Mouse (Mus musculus) bone marrow, adult 2 months (tissue): Measurements from ENCODE around the gene Duxbl1.
"Not testable (repeated sequence)": the region's sequence is repeated elsewhere in the genome, so short reads cannot be mapped to it uniquely, and the experiment has no call there.

ENCODE experiments used
- CTCF ChIP-seq: fragments of 200-500 bp; IDR thresholded peaks from 2 replicates; pipeline ENCODE4 v1.5.1; 2011; ENCODE audit warnings: low read length, control low read depth; ENCODE audit not compliant: control insufficient read depth, insufficient read depth
- POLR2A ChIP-seq: fragments of 200-500 bp; IDR thresholded peaks from 2 replicates; pipeline ENCODE4 v1.6.1; 2011; ENCODE audit warnings: low read depth, mild to moderate bottlenecking, control low read depth, low read length, borderline replicate concordance; ENCODE audit not compliant: control insufficient read depth

DNA sequence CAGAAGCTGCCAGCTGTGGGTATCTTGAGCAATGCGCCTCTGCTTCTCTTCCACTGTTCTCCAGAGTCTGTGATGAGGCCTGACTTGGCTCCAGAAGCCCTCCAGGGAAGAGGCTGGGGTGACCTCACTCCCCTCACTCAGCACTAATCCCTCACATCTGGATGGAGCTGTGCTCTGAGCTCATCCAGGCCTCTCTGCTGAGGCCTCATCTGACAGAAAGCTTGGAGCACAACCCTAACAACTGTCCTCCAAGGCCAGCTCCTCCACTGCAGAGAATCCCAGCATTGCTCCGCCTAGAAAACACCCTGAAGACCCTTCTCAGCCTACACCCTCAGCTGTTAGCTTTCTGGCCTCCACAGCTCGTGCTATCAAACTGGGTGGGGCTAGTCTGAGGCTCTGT, 56.0 kb downstream of the Duxbl1 start:
- TF ChIP-seq POLR2A, CTCF: not testable (repeated sequence)
